Mouse (Mus musculus) cerebellum, adult 11-12 months (tissue): ENCODE data around the gene Smarca2.
"Not testable (repeated sequence)": the region's sequence is repeated elsewhere in the genome, so short reads cannot be mapped to it uniquely, and the experiment has no call there.

Experiments
- DNase-seq: peaks from one replicate; pipeline ENCODE4 v3.0.0; 2022

The Smarca2 gene

GRCm38 (mm10) chr19:26706910-26707309, 102.1 kb downstream of the Smarca2 start:
- DNase-seq: no peak

GRCm38 (mm10) chr19:26709095-26709494, 104.2 kb downstream of the Smarca2 start:
- no peak for DNase-seq

GRCm38 (mm10) chr19:26711268-26711667, 106.4 kb downstream of the Smarca2 start:
- DNase-seq: no peak

- DNase-seq: no peak
Observed at GRCm38 (mm10) chr19:26716217-26716616, 111.4 kb downstream of the Smarca2 start.

GRCm38 (mm10) chr19:26718221-26718620, 113.4 kb downstream of the Smarca2 start:
- DNase-seq: peak; percentile 75

- no peak for DNase-seq
Observed at GRCm38 (mm10) chr19:26719161-26719560, 114.3 kb downstream of the Smarca2 start.

- DNase-seq: no peak
Observed at GRCm38 (mm10) chr19:26721741-26722140, 116.9 kb downstream of the Smarca2 start.

- no peak for DNase-seq
Observed at GRCm38 (mm10) chr19:26723899-26724298, 119.0 kb downstream of the Smarca2 start.

- DNase-seq: no peak
Observed at GRCm38 (mm10) chr19:26724626-26725025, 119.8 kb downstream of the Smarca2 start.

GRCm38 (mm10) chr19:26727796-26728195, 122.9 kb downstream of the Smarca2 start:
- DNase-seq: no peak

- peak; percentile 6 for DNase-seq
Observed at GRCm38 (mm10) chr19:26730486-26730885, 125.6 kb downstream of the Smarca2 start.

- DNase-seq: no peak
Observed at GRCm38 (mm10) chr19:26731121-26731520, 126.3 kb downstream of the Smarca2 start.

GRCm38 (mm10) chr19:26731809-26732208, 127.0 kb downstream of the Smarca2 start:
- no peak for DNase-seq

- peak; percentile 31 for DNase-seq
Observed at GRCm38 (mm10) chr19:26733055-26733454, 128.2 kb downstream of the Smarca2 start.

- peak; percentile 51 for DNase-seq
Observed at GRCm38 (mm10) chr19:26733546-26734100, 128.8 kb downstream of the Smarca2 start.

GRCm38 (mm10) chr19:26734704-26735109, 129.9 kb downstream of the Smarca2 start:
- DNase-seq: peak; percentile 13

GRCm38 (mm10) chr19:26745021-26745420, 140.2 kb downstream of the Smarca2 start:
- DNase-seq: not testable (repeated sequence)

GRCm38 (mm10) chr19:26745567-26745966, 140.7 kb downstream of the Smarca2 start:
- no peak for DNase-seq

GRCm38 (mm10) chr19:26746290-26746689, 141.4 kb downstream of the Smarca2 start:
- DNase-seq: peak; percentile 60

GRCm38 (mm10) chr19:26746709-26747467, 142.0 kb downstream of the Smarca2 start:
- DNase-seq: no peak

GRCm38 (mm10) chr19:26747571-26748539, 143.0 kb downstream of the Smarca2 start:
- peak; percentile 67 for DNase-seq

- DNase-seq: no peak
Observed at GRCm38 (mm10) chr19:26748676-26749075, 143.8 kb downstream of the Smarca2 start.

- DNase-seq: no peak
Observed at GRCm38 (mm10) chr19:26749427-26750137, 144.7 kb downstream of the Smarca2 start.
